Comparison of ENCODE assay signal across 8 mouse cellular contexts in the genomic region with DNA sequence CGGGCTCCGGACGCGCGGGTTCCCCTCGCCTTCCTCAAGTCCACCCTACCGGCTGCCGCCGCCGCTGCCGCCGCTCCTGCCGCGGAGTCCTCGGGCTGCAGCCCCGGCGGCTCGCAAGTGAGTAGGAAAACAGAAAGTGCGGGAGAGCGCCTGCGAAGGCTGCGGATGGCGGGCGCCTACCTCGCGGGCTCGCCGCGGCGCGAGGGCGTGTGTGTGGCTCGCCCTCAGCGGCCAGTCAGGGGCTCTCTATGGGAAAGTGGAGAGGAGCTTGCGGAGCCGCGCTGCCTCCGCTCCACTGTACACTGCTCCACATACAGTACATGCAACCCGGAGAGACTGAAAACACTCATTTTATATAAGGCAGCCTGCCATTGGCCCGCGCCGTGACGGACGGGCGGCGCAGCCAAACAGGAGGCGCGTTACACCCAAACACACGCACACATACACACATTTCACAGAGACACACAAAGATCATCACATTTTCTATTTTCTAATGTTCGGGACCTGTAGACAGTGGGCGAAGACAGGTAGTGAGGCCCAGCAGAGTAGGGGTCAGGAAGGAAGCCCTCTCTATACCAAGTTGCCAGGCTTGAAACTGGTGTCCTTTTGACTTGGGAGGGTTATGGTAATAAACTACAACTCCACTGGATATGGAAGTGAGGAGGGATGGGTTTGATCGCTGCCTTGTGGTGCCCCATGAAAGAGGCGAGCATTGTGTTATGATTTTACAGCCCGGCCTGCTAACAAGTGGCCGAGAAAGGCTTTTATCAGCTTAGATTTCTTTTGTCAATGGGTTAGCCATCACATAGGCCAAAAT. TPM values are rescaled to one million over a fixed set of nuclear protein-coding genes. Genes with fewer than 3 reads are reported as not detected.
DNase-seq lines count a peak whose midpoint lies in the region; ATAC-seq and TF ChIP-seq lines count a peak whose summit lies in the region.

Gene Bbx (minus strand): TSS at position 329 of the 817 bp plus-strand sequence.

- peak within 1 kb of the TSS; percentile 95 for H3K9ac ChIP-seq in embryonic facial prominence, embryonic 13.5 days
- peak within 1 kb of the TSS; percentile 92 for H3K9ac ChIP-seq in limb, embryonic 12.5 days (replicated peaks)
- peak within 1 kb of the TSS; percentile 79 for H3K9ac ChIP-seq in midbrain, embryonic 15.5 days

- under 1% methylated on average over 46 of the region's 55 CpGs for WGBS in embryonic facial prominence, embryonic 13.5 days
- WGBS in kidney, adult 2 months: under 1% methylated on average over 55 of the region's 55 CpGs
- WGBS in limb, embryonic 12.5 days: under 1% methylated on average over 54 of the region's 55 CpGs
- WGBS in midbrain, embryonic 15.5 days: under 1% methylated on average over 55 of the region's 55 CpGs
- under 1% methylated on average over 55 of the region's 55 CpGs for WGBS in spleen, adult 2 months

- ATAC-seq in embryonic facial prominence, embryonic 13.5 days (ENCODE audit: insufficient number of reproducible peaks, insufficient read depth, low FRiP score, low TSS enrichment, low read depth): peak; percentile 98
- peak; percentile 97 for ATAC-seq in limb, embryonic 12.5 days (ENCODE audit: insufficient number of reproducible peaks, insufficient read depth, low FRiP score, low TSS enrichment, low read depth)
- peak; percentile 99 for ATAC-seq in midbrain, embryonic 15.5 days (replicated peaks)

- H3K4me1 ChIP-seq in embryonic facial prominence, embryonic 13.5 days: peaks cover 13% of the 10 kb centered on the region; the same call in 1 of the 2 replicates
- H3K4me1 ChIP-seq in kidney, adult 2 months (ENCODE audit: control insufficient read depth, insufficient read depth, low read length): 0 out of 2 replicates have a peak, but pooled peaks cover 3% of the 10 kb centered on the region
- H3K4me1 ChIP-seq in limb, embryonic 12.5 days (replicated peaks): peaks cover 9% of the 10 kb centered on the region; the same call in 1 of the 2 replicates
- H3K4me1 ChIP-seq in midbrain, embryonic 15.5 days: peaks cover 10% of the 10 kb centered on the region
- H3K4me1 ChIP-seq in spleen, adult 2 months (ENCODE audit: control insufficient read depth, insufficient read depth, insufficient read length): peaks cover 2% of the 10 kb centered on the region

- peak; percentile 100 for DNase-seq in 3134 (ENCODE audit: extremely low read depth, insufficient read length, low spot score)
- DNase-seq in adrenal gland, postnatal 36 days: peak; percentile 94 to 95
- DNase-seq in heart, adult 18-20 months: peak; percentile 98 to 100
- DNase-seq in kidney, adult 2 months: peak; percentile 100
- peak; percentile 92 to 93 for DNase-seq in spleen, adult 2 months (ENCODE audit: low read depth in 1 of 2, low spot score in 2 of 2)

- H3K27ac ChIP-seq in embryonic facial prominence, embryonic 13.5 days: peak within 1 kb of the TSS; percentile 99
- peak within 1 kb of the TSS; percentile 74 for H3K27ac ChIP-seq in kidney, adult 2 months (ENCODE audit: insufficient read depth, low read depth, low read length)
- peak within 1 kb of the TSS; percentile 100 for H3K27ac ChIP-seq in limb, embryonic 12.5 days
- peak within 1 kb of the TSS; percentile 94 for H3K27ac ChIP-seq in midbrain, embryonic 15.5 days
- peak within 1 kb of the TSS; percentile 98 for H3K27ac ChIP-seq in spleen, adult 2 months (ENCODE audit: insufficient read depth, low read length)

- no peak for TF ChIP-seq CTCF in kidney, adult 2 months (conservative IDR thresholded peaks at IDR 0.05; ENCODE audit: insufficient read depth, insufficient read length, low read depth, low read length)
- no peak for TF ChIP-seq CTCF in spleen, adult 2 months (IDR thresholded peaks at IDR 0.05; ENCODE audit: extremely low read depth, insufficient read depth, insufficient read length, insufficient replicate concordance)

- H3K4me3 ChIP-seq in embryonic facial prominence, embryonic 13.5 days: peak within 1 kb of the TSS; percentile 91
- H3K4me3 ChIP-seq in kidney, adult 2 months (ENCODE audit: insufficient read depth, low read depth, low read length): peak within 1 kb of the TSS; percentile 77
- H3K4me3 ChIP-seq in limb, embryonic 12.5 days (replicated peaks): peak within 1 kb of the TSS; percentile 92
- H3K4me3 ChIP-seq in midbrain, embryonic 15.5 days: peak within 1 kb of the TSS; percentile 86
- H3K4me3 ChIP-seq in spleen, adult 2 months (ENCODE audit: extremely low read depth, insufficient read depth, insufficient read length): peak within 1 kb of the TSS; percentile 97

- H3K36me3 ChIP-seq in embryonic facial prominence, embryonic 13.5 days: no peaks in the 10 kb centered on the region
- peaks cover 2% of the 10 kb centered on the region; the same call in 1 of the 2 replicates for H3K36me3 ChIP-seq in kidney, adult 2 months (ENCODE audit: control insufficient read depth, insufficient read depth, low read length)
- no peaks in the 10 kb centered on the region for H3K36me3 ChIP-seq in limb, embryonic 12.5 days
- H3K36me3 ChIP-seq in midbrain, embryonic 15.5 days (replicated peaks): no peaks in the 10 kb centered on the region
- H3K36me3 ChIP-seq in spleen, adult 2 months (ENCODE audit: control insufficient read depth, insufficient read depth, low read length): no peaks in the 10 kb centered on the region

- TF ChIP-seq POLR2A in kidney, adult 2 months (IDR thresholded peaks at IDR 0.05; ENCODE audit: low read depth, low read length): peak; percentile 93
- peak; percentile 83 for TF ChIP-seq POLR2A in spleen, adult 2 months (IDR thresholded peaks at IDR 0.05; ENCODE audit: low read depth, low read length)

- H3K9me3 ChIP-seq in embryonic facial prominence, embryonic 13.5 days: no peaks in the 10 kb centered on the region
- no peaks in the 10 kb centered on the region for H3K9me3 ChIP-seq in limb, embryonic 12.5 days
- no peaks in the 10 kb centered on the region for H3K9me3 ChIP-seq in midbrain, embryonic 15.5 days

- H3K27me3 ChIP-seq in embryonic facial prominence, embryonic 13.5 days: no peaks in the 10 kb centered on the region
- no peaks in the 10 kb centered on the region for H3K27me3 ChIP-seq in kidney, adult 2 months (replicated peaks; ENCODE audit: control insufficient read depth, insufficient read depth, low read length)
- no peaks in the 10 kb centered on the region for H3K27me3 ChIP-seq in limb, embryonic 12.5 days
- H3K27me3 ChIP-seq in midbrain, embryonic 15.5 days (replicated peaks): no peaks in the 10 kb centered on the region
- 0 out of 2 replicates have a peak, but pooled peaks cover 3% of the 10 kb centered on the region for H3K27me3 ChIP-seq in spleen, adult 2 months (ENCODE audit: control insufficient read depth, insufficient read depth, low read length)

- H3K4me2 ChIP-seq in embryonic facial prominence, embryonic 13.5 days: peak within 1 kb of the TSS; percentile 96
- peak within 1 kb of the TSS; percentile 100 for H3K4me2 ChIP-seq in limb, embryonic 12.5 days
- peak within 1 kb of the TSS; percentile 99 for H3K4me2 ChIP-seq in midbrain, embryonic 15.5 days

RNA-seq across cellular contexts. Expression of gene Bbx, which starts in this region (rescaled TPM):
- total RNA-seq in adrenal gland, postnatal 36 days (2021): 10 to 100 TPM; 32.2 to 42.8 TPM
- 55.1 and 57.4 TPM in 2 replicates for polyA plus RNA-seq in embryonic facial prominence, embryonic 13.5 days (2015; fragmentation: Nextera tagmentation; extraction: Ambion mirVana)
- 10 to 100 TPM; 14.6 to 15.0 TPM for total RNA-seq in heart, adult 18-20 months (2021)
- polyA plus RNA-seq in kidney, adult 2 months (2012; rRNA removed): 7.4 and 8.2 TPM in 2 replicates
- polyA plus RNA-seq in limb, embryonic 12.5 days (2016; fragmentation: Nextera tagmentation; extraction: Ambion mirVana): 41.3 and 46.6 TPM in 2 replicates
- polyA plus RNA-seq in midbrain, embryonic 15.5 days (2015; fragmentation: Nextera tagmentation; extraction: Ambion mirVana): 19.0 and 19.8 TPM in 2 replicates
- polyA plus RNA-seq in spleen, adult 2 months (2012; rRNA removed): 3.8 and 4.2 TPM in 2 replicates

Comparison
In these comparisons a context has a peak if more than half of its experiments do, and no peak if none do; other contexts are left out.
1. Peak in every context shown above with its lines: DNase-seq, ATAC-seq, H3K4me3 ChIP-seq and H3K27ac ChIP-seq.